Mouse (Mus musculus) urinary bladder, adult 2 months (tissue): ENCODE measurements around the gene Aldh1l1. TPM values are rescaled to one million over a fixed set of nuclear protein-coding genes. Genes with fewer than 3 reads are reported as not detected.
"Not testable (repeated sequence)": the region's sequence is repeated elsewhere in the genome, so short reads cannot be mapped to it uniquely, and the experiment has no call there.

Experiments used
- DNase-seq: peaks from one replicate; pipeline ENCODE4 v3.0.0; 2022; ENCODE audit warnings: low spot score
- polyA plus RNA-seq: library from polyadenylated mRNA; depleted of rRNA; stranded (reverse); fragments of >200 nt; gene quantifications from 2 replicates; pipeline ENCODE4 v1.2.3, GENCODE M21; 2012; rRNA removed

The Aldh1l1 gene
- polyA plus RNA-seq, 1 experiment: 6.2 TPM

GRCm38 (mm10) chr6:90620791-90621583, 134.8 kb downstream of the Aldh1l1 start:
- no peak for DNase-seq

- DNase-seq: no peak
These were observed 135.3 kb downstream of the Aldh1l1 start for GRCm38 (mm10) chr6:90621584-90621890.

- no peak for DNase-seq
These were observed 136.7 kb downstream of the Aldh1l1 start for GRCm38 (mm10) chr6:90622758-90623455.

- DNase-seq: no peak
These were observed 137.2 kb downstream of the Aldh1l1 start for GRCm38 (mm10) chr6:90623456-90623836.

GRCm38 (mm10) chr6:90624184-90624583, 138.0 kb downstream of the Aldh1l1 start:
- DNase-seq: no peak

- DNase-seq: no peak
These were observed 138.5 kb downstream of the Aldh1l1 start for GRCm38 (mm10) chr6:90624733-90625132.

GRCm38 (mm10) chr6:90625207-90625994, 139.2 kb downstream of the Aldh1l1 start:
- no peak for DNase-seq

GRCm38 (mm10) chr6:90627556-90627955, 141.3 kb downstream of the Aldh1l1 start:
- DNase-seq: no peak

GRCm38 (mm10) chr6:90629506-90629905, 143.3 kb downstream of the Aldh1l1 start:
- no peak for DNase-seq

GRCm38 (mm10) chr6:90630427-90630826, 144.2 kb downstream of the Aldh1l1 start:
- no peak for DNase-seq

- DNase-seq: not testable (repeated sequence)
These were observed 146.3 kb downstream of the Aldh1l1 start for GRCm38 (mm10) chr6:90632526-90632925.

GRCm38 (mm10) chr6:90635081-90635480, 148.9 kb downstream of the Aldh1l1 start:
- DNase-seq: no peak

- no peak for DNase-seq
These were observed 149.4 kb downstream of the Aldh1l1 start for GRCm38 (mm10) chr6:90635611-90636010.

GRCm38 (mm10) chr6:90643057-90643456, 156.8 kb downstream of the Aldh1l1 start:
- no peak for DNase-seq

GRCm38 (mm10) chr6:90644965-90645364, 158.7 kb downstream of the Aldh1l1 start:
- no peak for DNase-seq

GRCm38 (mm10) chr6:90648391-90648790, 162.2 kb downstream of the Aldh1l1 start:
- DNase-seq: no peak

GRCm38 (mm10) chr6:90649279-90649678, 163.1 kb downstream of the Aldh1l1 start:
- no peak for DNase-seq

Other genes starting within 250 kb of the Aldh1l1 start
- gene Vmn1r54, start 240.1 kb upstream of the Aldh1l1 start, polyA plus RNA-seq: not detected in 2 replicates
- not detected in 2 replicates for gene BC048671, start 185.2 kb upstream of the Aldh1l1 start, polyA plus RNA-seq
- 0.29 and 0.31 TPM in 2 replicates for gene Chst13, start 161.2 kb upstream of the Aldh1l1 start, polyA plus RNA-seq
- gene Uroc1, start 153.1 kb upstream of the Aldh1l1 start, polyA plus RNA-seq: 0.21 and 0.23 TPM in 2 replicates
- gene Zxdc, start 116.9 kb upstream of the Aldh1l1 start, polyA plus RNA-seq: 13.4 and 14.7 TPM in 2 replicates
- gene Cfap100, start 57.6 kb upstream of the Aldh1l1 start, polyA plus RNA-seq: 1.3 and 2.2 TPM in 2 replicates
- gene Klf15, start 23.9 kb upstream of the Aldh1l1 start, polyA plus RNA-seq: 15.5 and 18.5 TPM in 2 replicates
- gene Slc41a3, start 118.3 kb downstream of the Aldh1l1 start, polyA plus RNA-seq: 6.9 and 9.0 TPM in 2 replicates